Mouse (Mus musculus) granulocyte monocyte progenitor cell, adult 5-6 weeks (primary cell): Measurements from ENCODE around the gene Noc4l. TPM values are rescaled to one million over a fixed set of nuclear protein-coding genes. Genes with fewer than 3 reads are reported as not detected.
A peak's percentile ranks its signal among the peaks of the same experiment; 100 is the strongest.

ENCODE experiments used
- ATAC-seq: replicated peaks from 2 replicates; pipeline ENCODE4 v1.8.0; 2016; ENCODE audit warnings: mild to moderate bottlenecking, moderate TSS enrichment, inconsistent platforms; ENCODE audit not compliant: poor library complexity, severe bottlenecking
- total RNA-seq, 2 experiments: library from RNA; stranded (forward) in 1 of 2; stranded (reverse) in 1 of 2; fragments of 200-712, 200-1000 nt in 1 of 2; fragments of >200 nt in 1 of 2; fragmentation: Nextera tagmentation in 1 of 2; gene quantifications; 2 replicates each; pipeline ENCODE4 v1.2.3; 2014 to 2017

The Noc4l gene
- total RNA-seq (2014; fragmentation: Nextera tagmentation) (43.4 and 59.0 TPM in 2 replicates), total RNA-seq (2017) (32.9 and 78.6 TPM in 2 replicates)

DNA sequence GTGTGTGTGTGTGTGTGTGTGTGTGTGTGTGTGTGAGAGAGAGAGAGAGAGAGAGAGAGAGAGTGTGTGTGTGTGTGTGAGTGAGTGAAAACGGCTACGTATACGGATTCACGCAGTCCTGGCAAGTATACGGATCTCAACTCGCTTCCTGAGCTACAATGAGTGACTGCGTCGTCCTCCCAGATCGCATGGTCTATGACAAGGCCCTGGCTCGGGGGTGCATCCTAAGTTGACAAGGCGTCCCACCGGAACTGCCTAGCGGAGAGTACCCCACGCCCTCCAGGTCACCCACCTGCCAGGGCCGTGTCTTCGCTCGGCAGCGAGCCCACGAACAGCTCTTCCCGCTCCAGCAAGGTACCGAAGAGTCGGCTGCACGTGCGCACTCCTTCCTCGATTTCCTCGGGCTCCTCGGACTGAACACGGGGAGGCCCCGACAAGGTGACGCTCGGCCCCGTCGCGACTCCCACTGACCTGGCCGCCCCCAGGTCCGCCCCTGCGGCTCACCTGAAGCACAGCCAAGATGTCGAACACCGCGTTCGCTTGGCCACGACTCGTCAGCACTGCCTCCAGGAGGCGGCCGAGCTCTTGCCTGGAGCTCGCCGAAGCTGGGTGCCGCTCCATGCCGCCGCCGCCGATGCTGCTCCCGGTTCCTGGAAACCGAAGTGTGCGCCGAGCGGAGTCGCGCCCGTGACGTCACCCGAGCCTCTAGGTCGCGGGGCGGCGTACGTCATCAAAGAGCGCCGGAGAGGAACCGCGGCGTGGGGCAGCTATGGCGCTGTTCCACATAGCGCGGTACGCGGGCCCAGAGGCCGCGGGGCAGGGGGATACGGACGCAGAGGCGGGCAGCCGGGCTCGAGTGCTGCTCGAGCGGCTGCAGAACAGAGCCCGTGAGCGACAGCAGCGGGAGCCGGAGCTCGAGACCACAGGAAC, at the start of gene Noc4l, which contains the start of gene Ddx51:
TSS of gene Noc4l (minus strand) at position 699 of the 930 bp plus-strand sequence.
TSS of gene Ddx51 (plus strand) at position 733 of the 930 bp plus-strand sequence.
- ATAC-seq: peak; percentile 85

DNA sequence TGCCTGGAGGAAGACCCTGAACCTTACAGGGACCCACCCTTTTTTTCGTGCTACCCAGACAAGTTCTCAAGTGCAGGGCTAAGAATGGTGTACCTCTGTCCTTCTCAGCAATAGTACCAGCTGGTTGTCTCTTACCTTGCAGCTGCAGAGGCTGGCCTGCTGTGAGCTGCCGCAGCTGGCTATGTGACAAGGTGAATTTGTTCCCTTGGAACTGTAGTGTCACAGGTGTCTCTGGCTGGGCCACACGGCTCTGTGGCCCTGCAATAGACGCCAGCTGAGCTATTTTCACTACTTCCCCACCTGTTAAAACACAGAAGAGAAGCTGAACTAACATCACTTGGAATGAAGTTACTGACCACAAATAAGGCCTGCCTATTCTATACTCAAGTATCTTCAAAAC, 45.4 kb upstream of the Noc4l start:
- no peak for ATAC-seq

DNA sequence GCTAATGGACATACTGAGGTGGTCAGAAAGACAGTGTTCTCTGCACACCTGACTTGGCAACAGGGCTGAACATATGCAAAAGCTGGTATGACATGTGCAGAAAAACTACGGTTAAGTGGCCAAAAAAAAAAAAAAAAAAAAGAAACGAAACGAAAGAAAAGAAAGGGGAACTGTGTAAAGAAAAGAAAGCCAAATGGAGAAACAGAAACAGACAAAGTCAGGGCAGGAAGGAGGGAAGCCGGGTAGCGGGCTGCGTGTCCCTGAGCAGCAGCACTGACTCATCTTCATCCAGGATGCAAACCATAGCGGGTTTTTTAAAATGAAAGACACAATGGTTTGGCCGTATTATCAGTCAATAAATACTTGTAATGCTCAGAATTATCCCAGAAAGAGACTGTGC, 28.8 kb upstream of the Noc4l start:
- peak; percentile 95 for ATAC-seq

DNA sequence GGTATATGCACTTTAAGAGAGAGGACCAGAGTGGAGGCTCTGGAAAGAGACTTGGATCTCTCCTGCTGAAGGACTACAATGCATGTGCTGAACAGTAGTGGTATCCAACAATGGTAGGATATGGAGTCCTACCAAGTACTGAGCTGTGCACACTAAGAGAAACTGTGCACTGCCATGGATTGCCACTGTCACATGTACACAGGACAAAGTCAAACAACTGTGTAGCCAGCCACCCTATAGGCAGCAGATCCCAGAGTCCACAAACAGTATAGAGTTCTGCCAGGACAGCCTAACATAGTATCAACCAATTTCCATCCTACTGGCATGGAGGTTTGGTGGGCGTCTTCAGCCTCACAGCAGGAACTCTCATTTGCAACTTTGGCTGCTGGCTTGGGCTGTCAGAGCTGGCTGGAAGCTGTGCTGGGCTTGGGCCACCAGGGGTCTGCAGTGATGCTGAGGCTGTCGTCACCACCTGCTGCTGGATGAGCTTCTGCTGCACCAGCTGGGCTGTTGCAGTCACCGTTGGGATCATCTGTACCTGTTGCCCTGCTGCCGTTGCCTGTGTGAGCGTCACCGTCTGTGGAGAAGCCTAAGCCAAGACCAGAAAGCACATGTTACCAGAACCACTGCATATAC, 12.4 kb upstream of the Noc4l start:
- ATAC-seq: no peak

DNA sequence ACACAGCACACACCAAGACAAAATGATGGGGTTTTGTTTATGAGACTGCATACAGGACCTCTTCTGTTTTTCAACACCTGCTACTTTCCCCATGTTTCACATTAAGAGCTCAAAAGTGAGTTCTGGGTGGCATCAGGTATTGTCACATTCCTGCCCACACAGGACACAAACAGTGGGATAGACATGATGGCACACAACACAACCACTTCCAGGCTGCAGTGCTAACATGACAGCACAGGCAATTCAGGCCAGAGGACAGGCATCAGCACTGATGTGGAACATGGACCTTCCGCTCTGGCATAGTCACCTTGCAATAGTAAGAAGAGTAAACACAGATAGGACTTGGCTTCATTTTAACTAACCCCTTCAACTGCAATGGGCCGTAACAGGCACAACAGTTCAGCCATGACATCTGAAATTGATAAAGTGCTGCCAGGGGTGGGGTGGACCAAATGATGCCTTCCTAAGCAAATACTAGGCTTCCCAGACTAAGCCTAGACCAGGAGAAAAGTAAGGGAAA, 11.6 kb upstream of the Noc4l start:
- no peak for ATAC-seq

DNA sequence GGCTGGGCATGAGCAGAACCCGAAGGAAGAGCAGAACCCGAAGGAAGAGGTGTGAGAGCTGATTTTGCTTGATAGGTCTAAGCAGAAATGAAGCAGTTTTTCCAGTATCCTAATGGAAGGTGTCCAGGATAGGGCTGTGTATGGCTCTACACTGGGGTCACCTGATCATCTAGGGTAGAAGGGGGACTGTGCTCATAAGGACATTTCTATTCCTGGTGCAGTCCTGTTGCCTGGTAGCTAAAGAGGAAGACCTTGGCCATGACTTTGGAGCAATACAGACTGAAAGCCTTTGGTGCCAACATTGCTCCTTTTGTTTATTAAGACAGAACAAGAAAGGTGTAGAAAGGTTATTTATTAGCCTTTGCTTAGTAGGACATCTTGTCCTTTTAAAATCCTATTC, 10.8 kb upstream of the Noc4l start:
- ATAC-seq: no peak

DNA sequence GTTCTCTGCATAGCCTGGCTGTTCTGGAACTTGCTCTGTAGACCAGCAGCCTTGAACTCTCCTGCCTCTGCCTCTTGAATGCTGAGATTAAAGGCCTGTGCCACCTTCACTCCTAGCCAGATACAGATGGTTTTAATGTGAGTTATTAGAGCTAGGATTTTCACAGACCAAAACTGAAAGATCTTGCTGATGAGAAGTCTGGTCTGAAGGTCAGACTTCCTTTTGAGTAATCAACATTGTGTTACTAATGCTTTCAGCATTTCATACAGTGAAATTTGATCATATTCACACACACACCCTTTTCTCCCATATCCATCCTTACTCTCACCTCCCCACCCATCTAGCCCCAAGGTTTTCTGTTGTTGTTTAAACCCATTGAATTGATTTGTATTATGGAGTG, 6.5 kb upstream of the Noc4l start:
- no peak for ATAC-seq

DNA sequence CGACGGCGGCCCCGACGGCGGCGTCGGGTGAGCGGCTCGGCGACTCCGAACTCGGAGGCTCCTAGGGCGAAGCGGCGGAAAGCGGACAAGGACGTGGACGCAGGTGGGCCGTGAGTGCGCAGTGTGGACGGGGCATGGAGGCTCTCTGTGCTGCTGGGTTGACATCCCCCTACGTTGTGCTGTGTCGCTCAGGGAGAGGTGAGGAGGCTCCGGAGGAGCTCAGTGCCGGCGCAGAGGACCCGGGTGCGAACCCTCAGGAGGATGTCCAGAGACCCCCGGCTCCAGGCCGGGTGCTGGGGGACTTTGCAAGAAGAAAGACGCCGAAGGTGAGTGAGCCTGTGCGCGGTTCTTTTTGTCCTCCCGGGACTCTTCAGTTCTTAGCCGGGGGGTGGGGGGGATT, 469 bp upstream of the Noc4l start:
- no peak for ATAC-seq

DNA sequence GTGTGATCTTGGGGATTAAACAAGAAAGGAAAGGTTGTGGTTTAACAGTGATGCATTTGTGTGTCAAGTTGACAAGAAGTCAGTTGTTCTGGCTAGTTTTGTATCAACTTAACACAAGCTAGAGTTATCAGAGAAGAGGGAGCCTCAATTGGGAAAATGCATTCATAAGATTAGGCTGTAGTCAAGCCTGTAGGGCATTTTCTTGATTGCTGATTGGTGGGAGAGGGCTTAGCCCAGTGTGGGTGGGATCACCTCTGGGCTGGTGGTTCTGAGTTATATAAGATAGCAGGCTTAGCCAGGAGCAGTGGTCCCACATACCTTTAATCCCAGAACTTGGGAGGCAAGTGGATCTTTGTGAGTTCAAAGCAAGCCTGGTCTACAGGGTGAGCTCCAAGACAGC, 6.8 kb downstream of the Noc4l start:
- ATAC-seq: no peak

DNA sequence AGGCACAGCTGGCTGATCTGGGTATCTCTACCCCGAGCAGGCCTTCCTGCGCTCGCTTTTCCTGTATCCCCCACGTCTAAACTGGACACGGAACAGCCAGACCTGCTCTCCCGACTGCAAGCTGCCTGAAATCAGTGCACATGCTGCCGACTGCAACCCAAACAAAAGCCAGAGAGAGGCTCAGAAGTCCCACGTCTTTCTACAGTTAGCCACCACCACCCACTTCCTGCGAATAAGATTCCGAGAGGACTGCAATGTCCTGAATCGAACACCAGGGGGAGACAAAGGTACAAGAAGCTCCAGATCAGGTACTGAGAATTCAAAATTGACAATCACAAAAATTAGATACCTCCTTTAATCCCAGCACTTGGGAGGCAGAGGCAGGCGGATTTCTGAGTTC, 13.8 kb downstream of the Noc4l start:
- peak; percentile 91 for ATAC-seq

DNA sequence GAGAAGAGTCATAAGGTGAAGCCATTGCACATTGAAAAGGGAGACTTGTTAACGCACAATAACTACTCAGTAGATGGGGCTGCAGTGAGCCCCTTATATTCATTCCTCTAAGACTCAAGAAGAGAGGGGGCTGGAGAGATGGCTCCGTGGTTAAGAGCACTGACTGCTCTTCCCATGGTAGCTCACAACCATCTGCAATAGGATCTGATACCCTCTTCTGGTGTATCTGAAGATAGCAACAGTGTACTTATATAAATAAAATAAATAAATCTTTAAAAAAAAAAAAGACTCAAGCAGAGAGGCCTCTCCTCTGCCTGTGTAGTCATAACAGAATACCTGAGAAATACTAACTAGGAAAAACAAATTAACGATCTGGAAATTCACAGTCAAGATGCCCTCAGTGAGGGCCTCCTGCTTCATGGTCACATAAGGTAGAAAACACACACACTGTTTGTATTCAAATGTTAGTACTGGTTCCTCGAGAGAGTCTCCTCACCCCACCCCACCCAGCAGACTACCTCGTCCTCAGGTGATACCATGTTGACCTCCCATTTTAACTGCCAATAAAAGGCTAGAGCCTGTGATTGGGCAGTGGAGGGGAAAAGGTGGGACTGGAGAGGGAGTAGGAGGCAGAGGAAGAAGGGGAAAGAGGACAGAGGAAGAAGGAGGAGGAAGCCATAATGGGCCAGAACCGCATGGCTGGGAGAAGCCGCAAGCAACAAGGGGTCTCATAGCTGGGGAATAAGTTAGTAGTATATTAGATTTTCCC, 14.7 kb downstream of the Noc4l start:
- ATAC-seq: no peak

DNA sequence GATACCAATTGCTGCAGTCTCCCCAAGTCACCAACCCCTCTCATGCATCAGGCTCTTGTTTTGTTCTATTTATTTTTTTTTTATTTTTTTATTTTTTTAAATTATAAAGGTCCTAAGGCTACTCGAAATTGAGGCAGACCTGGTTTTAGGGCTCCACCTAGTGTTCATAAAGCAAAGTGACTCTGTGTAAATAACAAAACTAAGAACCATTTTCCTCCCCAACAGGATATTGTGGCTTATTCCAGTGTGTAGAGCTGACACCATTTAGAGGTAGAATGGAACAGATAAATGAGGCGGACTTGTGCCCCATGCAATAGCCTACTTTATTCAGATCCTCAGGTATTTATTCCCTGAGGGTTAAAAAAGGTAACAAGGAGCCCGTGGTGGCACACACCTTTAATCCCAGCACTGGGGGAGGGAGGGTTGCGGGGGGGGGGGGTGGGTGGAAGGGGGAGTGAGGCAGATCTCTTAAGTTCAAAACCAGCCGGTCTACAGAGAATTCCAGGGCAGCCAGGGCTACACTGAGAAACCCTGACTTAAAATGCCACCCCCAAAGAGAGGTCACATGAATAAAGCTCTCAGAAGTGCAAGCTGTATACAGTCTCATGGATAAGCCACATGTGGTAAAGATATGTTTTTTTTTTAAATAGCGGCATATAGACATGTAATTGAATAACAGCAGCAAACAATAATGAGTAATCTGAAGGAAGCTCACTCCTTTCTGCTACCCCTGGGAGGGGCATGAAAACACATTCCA, 17.1 kb downstream of the Noc4l start:
- ATAC-seq: peak; percentile 63

DNA sequence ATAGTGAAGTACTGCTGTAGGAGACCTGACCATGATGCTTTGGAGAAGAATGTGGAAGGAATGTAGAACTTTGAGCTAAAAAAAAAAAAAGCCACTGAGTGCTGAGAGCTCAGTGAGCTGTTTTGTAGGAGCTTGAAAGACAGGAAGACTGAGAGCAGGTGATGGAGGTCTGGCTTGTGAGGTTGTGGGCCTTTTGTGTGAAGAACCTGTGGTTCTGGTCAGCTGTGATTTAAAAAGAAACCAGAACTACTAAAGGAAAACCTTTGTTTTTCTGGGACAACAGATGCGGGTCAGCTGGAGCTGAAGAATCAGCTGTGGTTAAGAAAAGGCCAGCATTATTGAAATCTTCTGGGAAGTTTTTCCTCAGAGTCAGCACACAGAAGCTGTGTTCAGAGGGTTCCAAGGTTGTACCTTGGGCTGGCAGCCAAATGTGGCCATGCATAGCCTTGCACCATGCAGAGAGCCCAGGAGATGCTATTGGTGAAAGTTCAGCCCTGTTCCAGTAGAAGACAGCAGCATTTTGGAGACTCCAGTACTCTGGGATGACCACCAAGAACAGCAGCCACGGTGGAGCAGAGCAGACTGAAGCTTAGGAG, 23.6 kb downstream of the Noc4l start:
- no peak for ATAC-seq

DNA sequence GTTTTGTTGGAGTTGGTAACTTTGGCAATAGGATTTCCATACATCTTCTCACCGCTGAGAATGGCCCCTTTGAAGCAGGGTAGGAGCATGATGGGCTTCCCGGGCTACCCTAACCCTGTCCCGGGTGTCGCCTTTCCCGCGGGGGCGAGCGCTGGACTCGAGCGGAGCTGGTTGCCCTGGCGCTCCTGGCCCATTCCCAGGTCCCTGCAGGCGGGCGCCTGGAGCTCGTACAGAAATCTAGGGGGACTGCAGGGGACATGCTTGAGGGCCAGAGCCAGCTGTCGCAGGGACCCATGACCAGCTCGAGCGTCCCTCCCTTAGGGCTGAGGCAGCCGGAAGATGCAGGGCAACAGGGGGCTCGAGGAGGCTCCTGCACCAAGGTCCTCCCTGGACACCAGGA, 25.1 kb downstream of the Noc4l start:
- ATAC-seq: no peak

DNA sequence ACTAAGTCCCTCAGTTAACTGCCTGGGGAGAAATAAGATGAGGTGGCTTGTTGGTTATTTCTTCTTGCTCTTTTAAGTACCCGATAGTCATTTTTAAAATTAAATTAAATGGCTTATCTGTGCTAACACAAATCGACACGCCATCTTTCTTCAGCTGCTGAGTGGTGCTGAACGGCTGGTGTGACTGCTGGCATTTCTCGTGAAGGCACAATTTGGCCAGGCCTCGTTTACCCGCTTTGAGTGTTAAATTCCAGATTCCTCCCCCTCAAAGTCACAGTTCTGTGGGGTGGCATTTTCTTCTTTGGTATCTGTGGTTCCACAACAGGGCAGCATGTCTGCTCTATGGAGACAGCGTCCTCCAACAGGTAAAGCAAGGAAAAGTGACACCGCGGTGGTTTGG, 25.9 kb downstream of the Noc4l start:
- no peak for ATAC-seq

DNA sequence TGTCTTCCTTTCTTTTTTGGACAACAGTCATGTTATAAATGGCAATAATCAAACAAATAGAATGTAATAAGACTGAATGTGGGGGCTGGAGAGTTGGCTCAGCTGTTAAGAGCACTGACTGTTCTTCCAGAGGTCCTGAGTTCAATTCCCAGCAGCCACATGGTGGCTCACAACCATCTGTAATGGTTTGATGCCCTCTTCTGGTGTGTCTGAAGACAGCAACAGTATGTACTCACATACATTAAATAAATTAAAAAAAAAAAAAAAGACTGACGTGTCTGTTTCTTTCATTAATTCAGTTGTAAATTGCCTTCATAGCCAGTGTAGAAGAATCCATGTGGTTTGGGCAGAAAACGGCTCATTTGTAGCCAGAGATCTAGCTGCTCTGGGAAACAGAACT, 28.9 kb downstream of the Noc4l start:
- ATAC-seq: no peak

DNA sequence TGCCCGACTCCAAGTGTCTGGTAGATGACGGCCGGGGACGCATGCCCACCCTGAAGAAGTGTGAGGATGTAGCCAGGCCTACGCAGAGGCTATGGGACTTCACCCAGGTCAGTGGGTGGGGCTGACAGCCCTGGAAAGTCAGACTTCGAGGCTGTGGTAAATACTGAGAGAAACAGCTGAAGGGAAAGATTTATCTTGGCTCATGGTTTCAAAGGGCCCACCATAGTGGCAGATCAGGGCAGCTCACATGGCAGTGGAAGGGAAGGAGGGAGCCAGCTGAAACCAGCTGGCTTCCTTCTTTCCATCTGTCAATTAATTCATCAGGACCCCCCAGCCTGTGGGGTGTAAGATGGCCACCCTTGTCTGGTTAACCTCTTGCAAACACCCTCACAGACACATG, 34.0 kb downstream of the Noc4l start:
- ATAC-seq: no peak

DNA sequence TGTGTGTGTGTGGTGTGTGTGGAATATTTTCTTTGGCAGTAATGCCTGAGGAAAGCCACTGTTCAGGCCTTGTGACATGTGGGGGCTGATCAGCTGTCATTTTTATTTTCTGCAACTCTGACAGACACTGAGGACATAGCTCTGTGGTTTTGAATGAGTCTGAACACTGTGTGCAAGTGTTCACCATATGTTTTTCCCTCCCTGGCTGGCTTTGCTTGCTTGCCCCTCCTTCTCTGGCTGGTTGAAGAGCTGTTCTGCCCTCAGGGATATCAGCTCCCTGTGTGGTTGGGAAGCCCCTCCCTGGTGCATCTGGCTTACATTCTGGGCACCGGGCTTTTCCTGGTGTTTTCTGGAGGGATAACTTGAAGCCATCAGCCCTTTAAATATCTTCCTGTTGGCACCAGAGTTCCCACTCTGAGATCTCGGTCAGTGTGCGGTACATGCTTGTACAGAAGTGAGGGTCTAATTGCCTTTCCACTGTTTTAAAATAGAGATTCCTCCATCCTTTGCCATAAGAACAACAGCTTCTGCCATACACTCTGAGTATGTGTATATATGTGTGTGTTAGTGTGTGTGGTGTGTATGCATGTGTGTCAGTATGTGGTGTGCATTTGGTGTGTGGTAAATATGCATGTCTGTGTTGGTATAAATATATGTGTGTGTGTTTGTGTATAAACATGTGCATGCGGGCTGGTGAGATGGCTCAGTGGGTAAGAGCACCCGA, 41.6 kb downstream of the Noc4l start:
- ATAC-seq: no peak

DNA sequence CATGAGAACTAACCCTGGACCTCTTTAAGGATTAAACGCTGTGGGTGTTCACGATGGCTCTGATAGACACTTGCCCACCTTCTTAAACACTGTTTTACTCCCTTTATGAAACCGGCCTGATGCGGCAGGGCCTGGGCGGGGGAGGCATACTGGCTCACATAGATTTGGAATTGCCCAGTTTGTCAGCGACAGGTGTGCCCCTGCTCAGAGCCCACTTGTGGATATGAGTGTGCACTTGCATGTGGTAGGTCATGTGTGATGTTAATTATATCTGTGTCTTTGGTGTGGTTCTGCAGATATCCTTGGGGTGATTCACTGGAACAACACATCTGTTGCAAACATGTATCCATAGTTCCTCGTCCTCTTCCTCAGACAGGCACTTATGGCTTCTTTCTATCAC, 42.7 kb downstream of the Noc4l start:
- ATAC-seq: no peak
